Comparison of ENCODE assay signal across 8 mouse cellular contexts in genomic region chr4:76451019-76451552, GRCm38 (mm10).
DNase-seq lines count a peak whose midpoint lies in the region; ATAC-seq lines count a peak whose summit lies in the region.

No protein-coding gene starts in this region.

- ATAC-seq in forebrain, embryonic 15.5 days (replicated peaks): 0 out of 2 replicates have a peak, but pooled peaks have one; percentile 1
- ATAC-seq in neural tube, embryonic 13.5 days (ENCODE audit: low read depth): 0 out of 2 replicates have a peak, but pooled peaks have one; percentile 1
- ATAC-seq in granulocyte monocyte progenitor cell, adult 5-6 weeks (replicated peaks; ENCODE audit: poor library complexity, severe bottlenecking): no peak

- 49% methylated on average over 8 of the region's 8 CpGs for WGBS in forebrain, embryonic 15.5 days
- 41% methylated on average over 8 of the region's 8 CpGs for WGBS in neural tube, embryonic 13.5 days

- peak overlapping the region; percentile 98 for H3K27ac ChIP-seq in forebrain, embryonic 15.5 days (replicated peaks)
- peak overlapping the region; percentile 99 for H3K27ac ChIP-seq in neural tube, embryonic 13.5 days (replicated peaks)

- H3K9ac ChIP-seq in forebrain, embryonic 15.5 days (replicated peaks): peak overlapping the region; percentile 92
- peak overlapping the region; percentile 95 for H3K9ac ChIP-seq in neural tube, embryonic 13.5 days

- H3K9me3 ChIP-seq in forebrain, embryonic 15.5 days: no peaks in the 10 kb centered on the region
- H3K9me3 ChIP-seq in neural tube, embryonic 13.5 days: no peaks in the 10 kb centered on the region

- peak overlapping the region; percentile 84 for H3K4me2 ChIP-seq in forebrain, embryonic 15.5 days (replicated peaks)
- H3K4me2 ChIP-seq in neural tube, embryonic 13.5 days: peak overlapping the region; percentile 78

- H3K4me3 ChIP-seq in forebrain, embryonic 15.5 days: peak overlapping the region; percentile 83
- peak overlapping the region; percentile 81 for H3K4me3 ChIP-seq in neural tube, embryonic 13.5 days

- DNase-seq in adrenal gland, adult 2 months: peak; percentile 72
- peak; percentile 52 for DNase-seq in adrenal gland, postnatal 14 days
- peak; percentile 55 for DNase-seq in kidney, postnatal 10 days
- no peak for DNase-seq in spleen, postnatal 14 days (ENCODE audit: low spot score in 2 of 2)
- DNase-seq in thymus, adult 18-20 months: no peak

- H3K4me1 ChIP-seq in forebrain, embryonic 15.5 days: peaks cover 19% of the 10 kb centered on the region
- peaks cover 21% of the 10 kb centered on the region; the same call in 1 of the 2 replicates for H3K4me1 ChIP-seq in neural tube, embryonic 13.5 days (replicated peaks)

- H3K27me3 ChIP-seq in forebrain, embryonic 15.5 days: no peaks in the 10 kb centered on the region
- no peaks in the 10 kb centered on the region for H3K27me3 ChIP-seq in neural tube, embryonic 13.5 days

- H3K36me3 ChIP-seq in forebrain, embryonic 15.5 days: no peaks in the 10 kb centered on the region
- no peaks in the 10 kb centered on the region for H3K36me3 ChIP-seq in neural tube, embryonic 13.5 days

Comparison
In these comparisons a context has a peak if more than half of its experiments do, and no peak if none do; other contexts are left out.
1. DNase-seq: peak in adrenal gland, adult 2 months (single experiment), adrenal gland, postnatal 14 days (single experiment) and kidney, postnatal 10 days (single experiment); none in spleen, postnatal 14 days (0 of 2) and thymus, adult 18-20 months (0 of 2).